Mouse (Mus musculus): Measurements from ENCODE around the gene Kcnip4.

Kcnip4 gene

GRCm38 (mm10) chr5:49255983-49256382, 268.7 kb downstream of the Kcnip4 start:
- ATAC-seq (ENCODE audit: low TSS enrichment): peak; percentile 84

DNA sequence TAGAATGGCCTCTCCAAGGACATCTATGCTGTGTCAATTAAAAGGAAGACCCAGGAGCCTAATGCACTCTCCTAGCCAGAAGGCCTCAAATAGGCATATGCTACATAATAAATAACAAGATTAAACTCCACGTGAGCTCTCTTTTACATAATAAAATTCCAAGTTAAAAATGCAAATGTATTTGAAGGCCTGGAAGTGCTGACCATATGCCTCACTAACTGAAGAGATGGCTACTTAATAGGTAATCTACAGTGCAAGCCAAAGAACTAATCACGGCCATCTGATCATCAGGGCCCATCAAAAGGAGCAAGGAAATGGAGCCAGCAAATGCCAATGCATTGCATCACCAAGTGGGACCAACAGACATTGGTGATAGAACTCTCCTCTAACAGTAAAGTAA, 277.6 kb downstream of the Kcnip4 start:
- ATAC-seq (ENCODE audit: low TSS enrichment): no peak

- ATAC-seq (ENCODE audit: low TSS enrichment): no peak
These were observed 280.3 kb downstream of the Kcnip4 start for GRCm38 (mm10) chr5:49244414-49244813.

GRCm38 (mm10) chr5:49241708-49242107, 283.0 kb downstream of the Kcnip4 start:
- ATAC-seq (ENCODE audit: low TSS enrichment): no peak

- ATAC-seq (ENCODE audit: low TSS enrichment): peak; percentile 86
These were observed 323.4 kb downstream of the Kcnip4 start for GRCm38 (mm10) chr5:49201164-49201756.

DNA sequence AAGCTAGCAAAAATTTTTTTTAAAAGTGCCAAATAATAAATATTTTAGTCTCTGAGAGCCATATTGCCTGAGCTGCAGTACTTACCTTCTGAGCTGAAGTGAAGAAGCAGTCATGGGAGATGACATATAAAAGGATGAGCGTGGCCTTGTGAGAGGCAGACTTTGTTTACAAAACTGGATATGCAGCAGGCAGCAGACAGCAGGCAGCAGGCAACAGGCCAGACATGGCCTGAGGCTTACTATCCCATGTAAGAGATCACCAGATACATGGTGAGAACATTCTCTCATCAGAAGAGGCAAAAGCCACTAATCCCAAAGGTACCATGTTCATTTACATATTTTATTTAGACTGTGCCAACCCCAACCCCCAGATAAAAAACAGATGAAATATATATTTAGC, 336.5 kb downstream of the Kcnip4 start:
- ATAC-seq (ENCODE audit: low TSS enrichment): no peak

- peak; percentile 52; the same call in 1 of the 2 replicates for ATAC-seq (ENCODE audit: low TSS enrichment)
These were observed 374.4 kb downstream of the Kcnip4 start for GRCm38 (mm10) chr5:49150116-49150811.

- ATAC-seq (ENCODE audit: low TSS enrichment): no peak
These were observed 375.0 kb downstream of the Kcnip4 start for GRCm38 (mm10) chr5:49149684-49150083.

DNA sequence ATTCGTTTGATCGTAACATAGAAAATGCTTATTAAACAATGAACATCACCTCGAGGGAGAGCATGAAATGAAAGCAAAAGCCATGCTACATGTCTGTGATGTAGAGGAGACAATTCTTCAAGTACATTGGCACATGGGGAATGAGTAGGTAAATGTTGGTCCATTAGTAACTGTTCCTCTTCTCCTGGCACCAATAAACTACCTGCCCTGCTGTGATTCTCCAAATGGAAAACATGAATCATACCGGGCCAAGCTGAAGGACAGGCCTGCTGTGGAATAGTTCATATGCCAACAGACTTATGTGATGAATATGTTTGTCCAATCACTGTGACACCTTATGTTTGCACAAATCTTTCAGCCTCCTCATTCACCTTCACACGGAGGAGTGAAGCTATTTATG, 429.3 kb downstream of the Kcnip4 start:
- ATAC-seq (ENCODE audit: low TSS enrichment): no peak

DNA sequence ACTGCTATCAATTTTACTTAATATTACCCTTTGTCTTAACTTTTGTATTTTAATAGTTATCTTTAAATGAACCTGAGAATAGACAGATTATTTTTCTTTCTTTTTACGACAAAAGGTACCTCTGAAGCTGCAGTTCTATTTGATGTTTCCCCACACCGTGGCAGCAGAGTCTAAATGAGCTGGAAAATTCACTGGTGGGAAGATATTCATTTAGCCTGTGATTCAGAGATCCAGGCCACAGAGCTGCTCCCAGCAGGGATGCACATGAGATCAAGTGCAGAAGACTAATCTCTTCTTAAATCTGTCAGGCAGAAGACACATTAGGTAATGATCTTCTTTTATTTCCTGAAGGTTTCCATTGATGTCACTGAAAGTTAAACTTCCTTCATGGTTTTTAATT, 429.8 kb downstream of the Kcnip4 start:
- peak; percentile 84 for ATAC-seq (ENCODE audit: low TSS enrichment)

DNA sequence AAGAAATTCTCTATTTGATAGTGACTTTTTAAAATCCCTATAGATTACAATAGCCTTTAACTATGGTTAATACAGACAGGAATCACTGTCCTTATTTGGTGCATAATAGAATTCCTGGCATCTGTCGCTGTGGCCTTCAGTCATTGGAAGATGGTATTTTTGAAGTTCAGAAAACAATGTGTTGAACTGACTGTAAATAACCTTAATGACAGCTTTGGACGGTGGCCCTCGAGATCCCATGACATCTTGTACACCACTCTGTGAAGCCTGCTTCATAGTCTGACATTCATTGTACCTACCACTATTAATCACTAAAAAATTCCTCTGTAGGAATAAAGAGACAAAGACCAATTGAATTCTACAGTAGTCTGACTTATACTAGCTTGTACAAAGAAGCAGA, 430.4 kb downstream of the Kcnip4 start:
- no peak for ATAC-seq (ENCODE audit: low TSS enrichment)

GRCm38 (mm10) chr5:49090122-49090680, 434.5 kb downstream of the Kcnip4 start:
- peak; percentile 96 for ATAC-seq (ENCODE audit: low TSS enrichment)

GRCm38 (mm10) chr5:49065646-49066045, 459.1 kb downstream of the Kcnip4 start:
- ATAC-seq (ENCODE audit: low TSS enrichment): 0 out of 2 replicates have a peak, but pooled peaks have one; percentile 52

DNA sequence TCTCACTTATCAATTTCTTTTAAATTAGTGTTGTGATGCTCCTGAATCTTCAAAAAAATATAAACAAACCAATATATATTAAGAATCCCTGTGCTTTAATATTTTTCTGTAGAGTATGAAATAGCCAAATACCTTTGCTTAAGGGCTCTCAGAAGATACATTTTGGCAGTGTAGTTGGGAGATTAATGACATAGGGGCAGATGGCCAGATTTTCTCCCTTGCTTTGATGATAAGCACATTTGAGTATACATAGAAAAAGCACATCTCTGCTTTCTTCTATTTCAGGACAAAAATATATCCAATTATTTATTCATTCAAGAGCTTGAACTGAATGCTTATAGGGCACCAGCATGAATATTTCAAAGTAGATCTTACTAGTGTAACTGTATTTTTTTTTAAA, 465.8 kb downstream of the Kcnip4 start:
- ATAC-seq (ENCODE audit: low TSS enrichment): no peak

- ATAC-seq (ENCODE audit: low TSS enrichment): no peak
These were observed 466.9 kb downstream of the Kcnip4 start for GRCm38 (mm10) chr5:49057636-49058340.

- ATAC-seq (ENCODE audit: low TSS enrichment): no peak
These were observed 476.7 kb downstream of the Kcnip4 start for GRCm38 (mm10) chr5:49047960-49048359.

GRCm38 (mm10) chr5:49041259-49041845, 483.4 kb downstream of the Kcnip4 start:
- no peak for ATAC-seq (ENCODE audit: low TSS enrichment)

DNA sequence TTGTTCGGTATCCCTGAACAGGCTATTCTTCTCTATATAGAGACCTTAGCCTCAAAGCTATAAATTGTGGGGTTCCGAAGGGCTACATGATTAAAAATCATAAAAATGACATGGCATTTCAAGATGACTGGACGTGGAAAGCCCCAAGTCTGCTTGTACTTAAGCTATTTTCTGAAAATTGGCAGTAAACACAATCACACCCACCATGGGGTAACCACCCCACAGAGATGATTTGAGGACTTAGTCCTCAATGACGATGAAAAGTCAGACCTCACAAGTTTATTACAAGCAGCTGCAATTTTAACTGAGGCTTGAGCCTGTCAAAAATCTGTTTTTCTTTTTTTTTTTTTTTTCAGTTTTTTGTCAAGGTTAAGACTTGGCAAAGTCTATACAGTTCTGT, 527.3 kb downstream of the Kcnip4 start:
- no peak for ATAC-seq (ENCODE audit: low TSS enrichment)

DNA sequence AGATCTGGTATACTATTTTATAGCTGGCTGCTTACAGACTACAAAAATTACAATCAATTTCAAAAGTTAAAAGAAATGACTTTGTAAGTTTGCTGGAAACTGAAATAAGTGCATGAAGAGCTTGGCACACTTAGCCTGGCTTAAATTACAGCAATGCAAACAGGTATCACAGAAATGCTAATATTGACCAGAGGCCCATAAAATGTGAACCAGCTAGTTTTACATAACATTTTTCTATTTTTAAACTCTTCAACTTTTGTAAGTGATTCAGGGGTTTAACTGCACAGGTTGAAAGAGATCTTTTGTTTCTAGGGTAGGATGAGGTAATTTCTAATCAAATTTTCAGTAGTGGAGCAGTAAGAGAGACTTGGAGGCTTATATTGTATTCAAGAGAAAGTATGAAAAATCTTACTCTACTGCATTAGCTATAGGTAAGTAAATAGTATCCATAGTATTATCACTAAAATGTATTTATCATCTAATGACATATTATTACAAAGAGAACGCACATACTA, 535.5 kb downstream of the Kcnip4 start:
- ATAC-seq (ENCODE audit: low TSS enrichment): no peak

- no peak for ATAC-seq (ENCODE audit: low TSS enrichment)
These were observed 582.2 kb downstream of the Kcnip4 start for GRCm38 (mm10) chr5:48942378-48943088.

DNA sequence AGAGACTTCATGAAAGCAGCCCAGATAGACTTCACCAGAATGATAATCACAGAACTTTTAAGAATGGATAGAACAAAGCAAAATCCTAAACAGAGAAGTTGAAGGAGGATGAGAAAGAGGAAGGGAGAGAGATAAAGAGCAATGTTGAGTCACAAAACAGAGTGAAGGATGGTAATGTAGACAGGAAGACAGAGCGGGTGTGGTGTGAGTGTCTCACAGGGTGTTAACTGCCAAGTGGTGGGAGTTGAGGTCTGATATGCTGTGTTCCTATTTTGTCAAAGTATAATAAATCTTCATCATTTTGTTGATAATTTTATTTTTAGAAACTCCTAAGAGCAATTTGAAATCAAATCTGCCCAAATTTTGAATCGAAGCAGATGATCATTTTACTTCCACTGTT, 592.8 kb downstream of the Kcnip4 start:
- ATAC-seq (ENCODE audit: low TSS enrichment): no peak
